Mouse (Mus musculus) lung, adult 18-20 months (tissue): ENCODE measurements at regions not wholly inside any gene's neighbourhood (a gene's known extent, or its start where the extent isn't known, plus 50 kb on each side); places are given as distances from the start of the nearest gene placed in this dataset.
"Not testable (repeated sequence)": the region's sequence is repeated elsewhere in the genome, so short reads cannot be mapped to it uniquely, and the experiment has no call there.

Experiments used
- DNase-seq, 2 experiments: peaks; one replicate each; pipeline ENCODE4 v3.0.0; 2022; ENCODE audit warnings: mixed read lengths in 2 of 2

DNA sequence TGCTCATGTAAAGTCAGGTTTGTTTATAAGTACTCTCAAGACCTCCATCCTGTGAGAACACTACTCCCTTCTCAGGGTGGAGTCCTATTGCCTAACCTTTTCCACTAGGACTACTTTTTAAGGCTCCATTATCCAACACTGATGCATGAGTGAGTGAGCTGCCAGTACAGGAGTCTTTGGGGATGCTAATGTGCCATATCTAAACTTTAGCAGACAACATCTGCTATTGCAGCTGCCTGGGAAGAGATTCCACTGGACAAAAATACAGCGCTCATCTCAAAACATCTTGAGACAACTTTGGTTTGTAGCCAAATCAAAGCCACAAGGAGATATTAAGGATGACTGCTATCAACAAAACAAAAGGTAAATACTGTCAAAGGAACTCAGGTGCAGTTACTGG lies 52.3 kb upstream of the Gm10985 start:
- DNase-seq: no peak

DNA sequence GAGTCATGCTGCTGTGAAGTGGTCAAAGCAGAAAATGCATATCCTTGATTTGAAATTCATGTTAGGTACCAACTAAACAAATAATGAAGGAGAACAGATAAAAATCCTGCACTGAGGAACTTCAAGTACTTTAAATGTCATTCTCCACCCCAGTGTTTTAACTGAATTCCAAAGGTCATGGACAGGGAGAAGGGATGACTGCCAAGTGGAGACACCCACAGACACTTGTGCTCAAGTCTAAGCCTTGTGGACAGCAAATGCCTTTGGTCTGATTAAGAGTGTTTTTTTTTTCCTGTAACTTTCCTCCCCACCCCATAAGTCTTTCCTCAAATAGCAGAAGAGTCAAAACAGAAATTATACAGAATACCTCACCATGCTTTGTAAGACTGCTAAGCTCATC lies 55.2 kb upstream of the Gm10985 start:
- DNase-seq: no peak

DNA sequence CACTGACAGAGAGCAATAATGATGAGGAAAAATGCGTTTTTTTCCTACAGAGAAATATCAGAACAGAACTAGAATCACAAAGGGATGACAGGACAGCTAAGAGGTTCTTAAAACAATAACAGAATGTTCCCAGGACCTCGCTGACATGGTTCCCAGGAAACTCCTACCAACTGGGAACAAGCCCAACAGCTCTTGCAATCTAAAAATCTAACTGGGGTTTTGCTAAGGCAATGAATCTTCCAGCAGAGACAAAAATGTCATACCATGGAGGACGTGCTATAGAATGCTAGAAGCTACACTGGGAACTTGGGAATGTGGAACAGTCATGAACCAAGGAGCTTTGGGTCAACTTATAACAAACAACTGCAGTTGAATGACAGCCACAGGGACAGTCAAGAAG lies 59.7 kb upstream of the Gm10985 start:
- DNase-seq: no peak

DNA sequence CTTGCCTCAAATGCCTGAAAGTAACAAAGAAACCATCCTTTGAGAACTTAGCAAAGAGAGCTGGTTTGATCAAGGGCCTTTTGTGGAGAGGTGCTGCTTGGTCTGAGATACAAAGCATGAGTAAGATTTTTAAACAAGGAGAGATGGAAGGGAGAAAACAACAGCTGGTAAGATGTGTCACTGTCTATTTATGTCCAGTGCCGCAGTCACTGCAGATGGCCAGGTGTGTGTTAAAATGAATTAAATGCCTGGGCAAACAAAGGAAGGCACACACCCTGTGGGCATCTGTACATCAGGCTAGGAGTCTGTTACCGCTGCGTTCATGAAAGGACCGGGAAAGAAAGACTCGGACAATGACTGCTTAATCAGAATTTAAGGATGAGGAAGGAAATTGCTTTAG lies 68.2 kb upstream of the Gm10985 start:
- no peak for DNase-seq

DNA sequence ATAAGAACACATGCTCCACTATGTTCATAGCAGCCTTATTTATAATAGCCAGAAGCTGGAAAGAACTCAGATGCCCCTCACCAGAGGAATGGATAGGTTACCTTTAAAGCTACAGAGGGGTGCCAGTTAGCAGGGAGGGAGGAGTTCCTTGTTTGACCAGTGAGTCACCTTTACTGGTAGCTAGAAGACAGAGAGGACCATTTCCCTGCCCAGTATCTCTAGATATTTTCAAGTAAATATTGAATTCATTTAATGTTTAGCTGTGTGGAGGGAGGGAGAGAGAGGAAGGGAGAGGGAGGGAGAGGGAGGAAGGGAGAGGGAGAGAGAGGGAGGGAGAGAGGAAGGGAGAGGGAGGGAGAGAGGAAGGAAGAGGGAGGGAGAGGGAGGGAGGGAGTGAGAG lies 77.3 kb upstream of the Gm10985 start:
- no peak for DNase-seq

DNA sequence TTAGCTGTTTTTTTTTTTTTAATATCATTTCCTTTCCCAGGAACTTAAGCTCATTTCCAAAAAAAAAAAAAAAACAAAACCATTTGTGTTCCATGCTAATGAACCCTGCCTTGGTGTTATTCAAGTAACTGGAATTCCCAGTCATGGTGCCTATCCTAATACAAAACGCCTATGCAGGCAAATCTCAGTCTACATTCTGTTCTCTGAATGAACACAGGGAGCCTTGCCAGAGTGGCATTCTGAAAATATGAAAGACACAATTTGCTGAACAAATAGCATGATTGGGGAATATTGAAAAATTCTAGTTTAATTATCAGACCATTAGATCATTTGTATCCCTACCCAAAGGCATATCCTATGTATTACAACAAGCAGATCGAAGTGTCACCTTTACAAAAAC lies 80.9 kb upstream of the Gm10985 start:
- no peak for DNase-seq

DNA sequence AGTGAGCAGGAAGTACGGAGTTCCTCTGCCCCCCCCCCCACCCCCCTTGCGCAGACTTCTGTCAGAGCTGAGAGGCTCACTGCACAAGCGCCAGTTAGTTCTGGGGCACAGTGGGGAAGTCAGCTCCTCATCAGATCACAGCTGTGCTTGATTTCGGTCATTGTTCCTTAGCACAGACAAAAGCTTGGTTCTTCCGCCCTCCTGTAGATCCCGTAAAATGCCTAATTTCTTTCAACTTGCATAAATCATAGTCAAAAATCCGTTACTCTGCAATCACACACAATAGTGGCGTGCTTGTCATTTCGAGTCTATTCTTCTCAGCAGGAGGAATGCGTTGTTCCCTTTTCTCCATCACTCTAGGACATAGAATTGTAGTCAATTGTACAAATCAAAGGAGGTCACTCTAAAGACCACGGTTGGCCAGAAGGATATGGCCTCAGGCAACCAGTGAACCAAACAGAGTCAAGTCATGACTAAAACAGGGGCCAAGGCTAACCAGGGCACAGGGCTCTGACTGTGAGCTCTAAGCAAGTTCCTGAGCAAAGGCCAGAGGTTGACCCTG lies 83.3 kb upstream of the Gm10985 start:
- no peak for DNase-seq

DNA sequence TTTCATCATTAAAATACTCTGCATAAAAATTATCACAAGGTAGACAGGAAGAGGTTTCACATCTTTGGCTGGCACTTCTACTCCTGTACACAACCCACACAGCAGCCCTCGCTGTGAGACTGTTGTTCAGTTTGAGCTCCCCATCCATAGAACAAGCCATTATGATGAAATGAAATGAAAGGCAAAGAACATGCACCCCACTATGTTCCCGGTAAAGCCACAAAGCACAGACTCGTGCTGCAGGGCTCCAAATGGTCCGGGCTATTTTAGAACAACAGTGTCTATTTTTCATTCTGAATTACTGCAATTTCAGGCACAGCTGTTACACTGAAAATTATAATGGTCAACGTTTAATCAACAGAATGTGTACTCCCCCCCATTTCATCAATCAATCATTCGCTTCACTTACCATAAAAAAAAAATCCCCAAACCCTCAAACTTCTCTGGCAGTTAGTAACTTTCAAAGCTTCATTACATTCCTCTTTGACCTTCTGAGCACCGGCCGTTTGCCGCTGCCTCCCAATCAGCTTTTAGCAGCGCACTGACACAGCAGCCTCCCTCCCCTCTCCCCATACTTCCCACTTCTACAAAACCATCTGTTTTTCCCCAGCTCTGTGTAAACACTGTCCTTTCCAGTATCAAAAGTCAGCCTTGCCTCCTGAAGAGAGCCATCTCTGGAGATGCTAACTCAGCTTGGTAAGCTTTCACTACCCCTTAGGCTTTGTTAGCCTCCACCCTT lies 88.6 kb upstream of the Gm10985 start:
- DNase-seq: no peak

DNA sequence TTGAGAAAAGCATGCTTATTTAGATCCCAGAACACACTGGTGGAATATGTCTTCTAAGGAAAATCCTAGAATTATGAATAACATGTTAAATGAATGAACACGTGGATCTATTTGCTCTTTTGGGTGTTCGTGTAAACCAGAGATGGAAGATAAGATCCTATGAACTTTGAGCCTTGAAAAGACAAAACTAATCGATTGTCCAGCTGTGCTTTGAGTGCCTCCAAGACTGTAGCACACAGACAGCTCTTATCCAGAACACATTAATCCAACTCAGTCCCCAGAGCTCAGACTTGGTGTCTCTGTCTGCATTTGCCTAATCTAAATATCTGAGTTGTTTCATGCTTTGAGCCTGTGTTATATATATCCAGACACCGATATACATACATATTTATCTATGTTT lies 80.0 kb upstream of the Frem2 start:
- DNase-seq: no peak

DNA sequence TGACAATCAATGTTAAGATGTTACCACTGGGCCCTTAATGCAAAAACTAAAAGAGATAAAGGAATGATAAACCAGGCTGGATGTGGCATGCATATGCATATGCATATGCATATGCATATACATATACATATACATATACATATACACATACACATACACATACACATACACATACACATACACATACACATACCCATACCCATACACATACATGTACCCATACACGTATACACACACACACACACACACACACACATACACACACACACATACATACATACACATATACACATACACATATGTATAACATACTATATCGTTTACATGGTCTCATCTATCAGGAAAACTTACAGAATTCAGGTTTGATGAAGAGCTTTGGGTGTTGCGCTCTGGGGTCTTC lies 78.5 kb upstream of the Frem2 start:
- not testable (repeated sequence) for DNase-seq

DNA sequence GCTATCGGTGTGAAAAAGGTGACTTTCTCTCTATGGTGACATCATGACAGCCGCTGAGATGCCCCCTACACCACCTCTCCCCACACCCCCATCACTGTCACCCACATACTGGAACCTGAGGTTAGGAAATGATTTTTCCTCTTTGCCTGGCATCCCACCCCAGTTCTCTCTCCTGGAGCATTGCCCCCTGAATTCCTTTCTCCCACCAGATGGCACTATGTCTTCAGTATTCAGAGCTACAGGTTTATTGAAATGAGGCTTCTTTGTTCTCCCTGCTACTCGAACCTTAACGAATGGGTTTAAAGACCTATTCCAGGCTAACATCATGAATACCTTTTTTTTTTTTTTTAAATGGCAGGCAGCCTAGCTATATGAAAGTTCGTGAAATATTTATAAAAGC lies 78.0 kb upstream of the Frem2 start:
- DNase-seq: no peak

DNA sequence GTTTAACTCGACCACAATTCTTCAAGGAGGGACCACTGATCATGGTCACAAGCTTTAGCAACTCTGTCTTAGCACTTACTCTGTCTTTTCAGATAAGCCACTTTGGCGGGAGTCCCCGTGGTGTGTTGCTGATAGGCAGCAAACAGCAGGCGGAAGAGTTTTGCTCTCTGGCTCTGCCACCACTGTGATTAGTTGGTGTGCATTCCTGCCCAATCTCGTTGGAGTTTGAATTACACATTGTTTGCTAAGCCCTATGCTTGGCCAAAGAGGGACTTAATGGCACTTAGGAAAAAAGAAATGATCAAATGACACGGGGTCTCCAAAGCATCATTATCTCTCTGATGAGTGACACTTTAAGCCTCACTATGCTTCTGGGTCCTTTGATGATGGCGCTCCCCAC lies 73.3 kb upstream of the Frem2 start:
- DNase-seq: no peak

DNA sequence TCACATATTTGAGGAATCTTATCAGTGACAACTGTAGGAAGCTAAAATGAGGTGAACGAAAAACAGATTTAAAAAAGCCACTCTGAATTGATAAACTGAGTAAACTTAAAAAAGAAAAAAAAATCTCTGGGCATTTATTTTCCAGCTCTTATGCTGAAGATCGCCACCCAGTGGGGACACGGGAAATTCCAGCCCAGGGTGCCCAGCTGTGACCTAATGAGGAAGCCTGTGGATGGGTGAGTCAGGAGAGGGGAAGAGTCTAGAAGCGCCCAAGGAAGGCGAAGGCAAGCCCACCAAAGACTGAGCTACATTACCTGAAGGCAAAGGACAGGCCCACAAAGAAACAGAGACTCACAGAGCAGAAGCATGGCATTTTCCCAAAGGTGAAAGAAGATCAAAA lies 72.7 kb upstream of the Frem2 start:
- DNase-seq: peak in 1 of 2 experiments; percentile 4

DNA sequence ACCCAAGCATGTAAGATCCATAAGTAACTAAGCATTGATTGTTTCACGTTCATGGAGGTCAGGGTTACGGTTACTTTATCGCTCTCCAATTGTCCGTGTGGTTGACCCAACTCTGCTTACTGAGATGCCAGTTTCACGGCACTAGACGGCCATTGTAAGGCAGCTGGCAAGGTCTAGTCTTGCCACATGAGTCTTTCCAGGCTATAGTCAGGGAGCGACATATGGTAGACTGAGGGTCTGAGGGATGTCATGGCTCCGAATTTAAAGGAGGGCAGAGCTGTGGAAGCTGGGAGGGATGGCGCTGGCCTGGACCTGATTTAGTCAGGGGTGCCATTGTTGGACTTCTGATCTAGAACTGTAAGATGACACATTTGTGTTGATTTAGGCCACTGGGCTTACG lies 72.0 kb upstream of the Frem2 start:
- no peak for DNase-seq

DNA sequence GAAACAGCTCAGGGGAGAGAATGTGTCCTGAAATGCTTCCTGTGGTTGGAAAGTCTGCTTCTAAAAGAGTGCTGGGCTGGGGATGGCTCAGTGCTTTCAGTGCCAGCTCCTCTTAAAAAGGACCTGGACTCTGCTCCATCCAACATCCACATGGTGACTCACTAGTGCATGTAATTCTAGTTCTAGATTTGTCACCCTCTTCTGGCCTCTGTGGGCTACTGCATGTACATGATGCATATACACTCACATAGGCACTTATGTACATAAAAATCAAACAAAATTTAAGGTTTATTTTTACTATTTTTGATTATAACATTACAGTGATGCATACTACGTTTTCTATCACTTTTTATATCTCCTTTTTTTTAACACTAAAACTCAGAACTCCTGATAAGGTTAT lies 70.6 kb upstream of the Frem2 start:
- no peak for DNase-seq

DNA sequence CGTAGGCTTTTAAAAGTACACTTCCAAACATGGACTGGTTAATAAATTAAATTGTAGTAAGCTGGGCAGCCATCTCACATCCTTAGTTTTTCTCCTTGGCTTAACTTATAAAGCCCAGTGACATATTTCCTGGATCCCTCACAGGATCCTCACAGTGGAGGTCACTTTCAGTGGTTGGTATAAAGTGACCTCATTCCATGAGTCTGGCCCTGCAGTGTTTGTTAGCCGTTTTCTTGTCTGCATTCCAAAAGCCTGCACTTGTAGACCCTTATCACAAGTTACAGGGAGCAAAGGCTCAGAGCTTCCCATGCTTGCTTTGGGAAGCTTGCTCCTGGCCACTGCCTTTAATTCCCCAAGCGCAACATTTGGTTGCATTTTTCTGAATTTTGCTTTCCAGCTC lies 49.9 kb upstream of the Frem2 start:
- DNase-seq: no peak
